Mouse (Mus musculus): ENCODE data around the gene Mdn1.

GRCm38 (mm10) chr4:32669825-32670224 lies 12.9 kb downstream of the Mdn1 start:
- no peak for TF ChIP-seq CTCF (IDR thresholded peaks at IDR 0.05; ENCODE audit: low read depth, low read length)
- no peak for TF ChIP-seq POLR2A (IDR thresholded peaks at IDR 0.05; ENCODE audit: extremely low read depth, insufficient read depth, low read length)
